Mouse (Mus musculus) embryo, embryonic 11.5 days (tissue): ENCODE measurements around the gene Ninj1.

ENCODE experiments used
- DNase-seq: peaks from one replicate; pipeline ENCODE4 v3.0.0-alpha.2; 2012; ENCODE audit warnings: low read depth, low spot score

Gene Ninj1

GRCm38 (mm10) chr13:49187288-49188218 lies at the start of gene Ninj1:
Gene Ninj1, plus strand, starts transcription at chr13:49187485.
- peak; percentile 55 for DNase-seq

- DNase-seq, result no peak
Observed at GRCm38 (mm10) chr13:49140567-49140966, 46.7 kb upstream of the Ninj1 start.

GRCm38 (mm10) chr13:49142396-49142795 lies 44.9 kb upstream of the Ninj1 start:
- DNase-seq, result no peak

GRCm38 (mm10) chr13:49143323-49143722 lies 44.0 kb upstream of the Ninj1 start:
- DNase-seq, result no peak

GRCm38 (mm10) chr13:49144451-49144850 lies 42.8 kb upstream of the Ninj1 start:
- no peak for DNase-seq

- no peak for DNase-seq
Observed at GRCm38 (mm10) chr13:49145396-49145795, 41.9 kb upstream of the Ninj1 start.

GRCm38 (mm10) chr13:49146040-49146697 lies 41.1 kb upstream of the Ninj1 start:
- DNase-seq, result no peak

GRCm38 (mm10) chr13:49146698-49147006 lies 40.6 kb upstream of the Ninj1 start:
- no peak for DNase-seq

- DNase-seq, result no peak
Observed at GRCm38 (mm10) chr13:49147007-49147857, 40.1 kb upstream of the Ninj1 start.

- no peak for DNase-seq
Observed at GRCm38 (mm10) chr13:49147858-49148226, 39.4 kb upstream of the Ninj1 start, which contains the start of gene Wnk2. Gene Wnk2, minus strand, starts transcription at chr13:49148014.

- no peak for DNase-seq
Observed at GRCm38 (mm10) chr13:49148687-49149086, 38.6 kb upstream of the Ninj1 start.

GRCm38 (mm10) chr13:49154028-49154427 lies 33.3 kb upstream of the Ninj1 start:
- no peak for DNase-seq

- no peak for DNase-seq
Observed at GRCm38 (mm10) chr13:49154621-49155020, 32.7 kb upstream of the Ninj1 start.

- DNase-seq, result no peak
Observed at GRCm38 (mm10) chr13:49156645-49157044, 30.6 kb upstream of the Ninj1 start.

GRCm38 (mm10) chr13:49158040-49158713 lies 29.1 kb upstream of the Ninj1 start:
- no peak for DNase-seq

GRCm38 (mm10) chr13:49161236-49161635 lies 26.0 kb upstream of the Ninj1 start:
- no peak for DNase-seq

GRCm38 (mm10) chr13:49162722-49163121 lies 24.6 kb upstream of the Ninj1 start:
- no peak for DNase-seq

- no peak for DNase-seq
Observed at GRCm38 (mm10) chr13:49163645-49164044, 23.6 kb upstream of the Ninj1 start.

- no peak for DNase-seq
Observed at GRCm38 (mm10) chr13:49167081-49167480, 20.2 kb upstream of the Ninj1 start.

GRCm38 (mm10) chr13:49169448-49170207 lies 17.7 kb upstream of the Ninj1 start:
- DNase-seq, result peak; percentile 51

GRCm38 (mm10) chr13:49170623-49171022 lies 16.7 kb upstream of the Ninj1 start:
- DNase-seq, result no peak
